Mouse (Mus musculus): ENCODE results near the gene Mark1.

The Mark1 gene

GRCm38 (mm10) chr1:184965682-184966360 is 33.5 kb downstream of the Mark1 start:
- in situ Hi-C loops (cut with MboI; ENCODE audit: low sequenced_read_pairs): loop anchor here (25.0 kb wide), 1 partner anchor 221 kb away; no protein-coding TSS in a partner anchor

- in situ Hi-C loops (cut with MboI; ENCODE audit: low sequenced_read_pairs): loop anchor here (25.0 kb wide), 1 partner anchor 224 kb away; no protein-coding TSS in a partner anchor
Observed at GRCm38 (mm10) chr1:184963121-184963693, 36.2 kb downstream of the Mark1 start.

- in situ Hi-C loops (cut with MboI; ENCODE audit: low sequenced_read_pairs): loop anchor here (25.0 kb wide), 1 partner anchor 225 kb away; no protein-coding TSS in a partner anchor
Observed at GRCm38 (mm10) chr1:184961853-184962252, 37.5 kb downstream of the Mark1 start.

DNA sequence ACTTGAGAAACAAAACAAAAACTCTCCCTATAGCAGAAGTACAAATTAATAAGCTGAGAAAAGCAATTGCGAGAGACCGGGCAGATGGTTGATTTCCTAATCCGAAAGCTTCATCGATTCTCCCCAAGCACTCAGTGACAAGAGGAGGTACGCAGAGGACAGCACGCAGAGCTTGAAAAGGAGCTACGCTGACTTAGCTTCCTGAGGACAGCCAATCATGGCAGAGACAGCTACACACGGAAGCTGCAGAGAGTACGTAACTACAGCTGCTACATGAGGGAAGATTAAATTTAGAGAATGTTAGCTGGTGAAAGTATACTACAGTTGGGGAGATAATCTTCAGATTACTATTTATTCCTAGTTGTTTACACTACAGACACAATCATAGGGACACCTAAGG is 40.6 kb downstream of the Mark1 start:
- in situ Hi-C loops (cut with MboI; ENCODE audit: low sequenced_read_pairs): loop anchor here (25.0 kb wide), 1 partner anchor 228 kb away; no protein-coding TSS in a partner anchor

DNA sequence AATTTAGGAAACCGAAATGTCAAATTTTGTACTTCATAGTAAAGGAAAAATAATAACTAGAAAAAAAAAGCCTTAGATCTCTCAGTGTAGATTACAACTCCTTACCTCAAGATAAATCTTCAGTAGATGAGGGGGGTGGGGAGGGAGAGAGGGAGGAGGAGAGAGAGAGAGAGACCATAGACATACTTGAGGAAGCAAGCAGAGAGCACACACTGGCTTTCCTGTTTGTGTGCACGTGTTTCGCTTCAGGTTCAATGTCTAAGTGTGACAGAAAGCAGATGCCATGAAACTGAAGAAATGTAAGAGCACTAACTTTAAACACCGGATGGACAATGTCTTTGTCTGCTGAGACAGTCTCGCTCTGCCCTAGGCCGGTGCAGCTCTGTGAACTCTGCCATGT is 41.0 kb downstream of the Mark1 start:
- in situ Hi-C loops (cut with MboI; ENCODE audit: low sequenced_read_pairs): loop anchor here (25.0 kb wide), 1 partner anchor 229 kb away; no protein-coding TSS in a partner anchor

- in situ Hi-C loops (cut with MboI; ENCODE audit: low sequenced_read_pairs): loop anchor here (25.0 kb wide), 1 partner anchor 236 kb away; no protein-coding TSS in a partner anchor
Observed at GRCm38 (mm10) chr1:184951758-184952157, 47.6 kb downstream of the Mark1 start.

DNA sequence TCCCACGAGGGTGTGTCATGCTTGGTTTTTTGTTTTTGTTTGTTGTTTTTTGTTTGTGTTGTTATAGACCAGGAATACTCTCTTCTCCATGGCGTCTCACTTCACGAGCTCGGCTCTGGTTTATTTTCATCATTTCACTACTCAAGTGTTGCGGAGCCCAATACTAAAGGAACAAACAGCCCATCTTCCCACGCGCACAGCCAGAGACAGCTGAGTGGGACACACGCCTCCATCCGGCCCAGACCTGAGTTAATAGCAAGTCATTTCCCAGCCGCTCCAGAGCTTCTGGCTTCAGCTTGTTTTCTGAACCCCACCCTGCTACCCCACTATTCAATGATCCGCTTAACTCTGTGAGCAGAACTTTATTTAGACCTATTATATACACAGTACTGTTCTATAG is 48.3 kb downstream of the Mark1 start:
- in situ Hi-C loops (cut with MboI; ENCODE audit: low sequenced_read_pairs): loop anchor here (25.0 kb wide), 1 partner anchor 236 kb away; no protein-coding TSS in a partner anchor

GRCm38 (mm10) chr1:184938106-184938505 is 61.3 kb downstream of the Mark1 start:
- in situ Hi-C loops (cut with MboI; ENCODE audit: low sequenced_read_pairs): no loop called here

- in situ Hi-C loops (cut with MboI; ENCODE audit: low sequenced_read_pairs): no loop called here
Observed at GRCm38 (mm10) chr1:184935980-184936379, 63.4 kb downstream of the Mark1 start.

DNA sequence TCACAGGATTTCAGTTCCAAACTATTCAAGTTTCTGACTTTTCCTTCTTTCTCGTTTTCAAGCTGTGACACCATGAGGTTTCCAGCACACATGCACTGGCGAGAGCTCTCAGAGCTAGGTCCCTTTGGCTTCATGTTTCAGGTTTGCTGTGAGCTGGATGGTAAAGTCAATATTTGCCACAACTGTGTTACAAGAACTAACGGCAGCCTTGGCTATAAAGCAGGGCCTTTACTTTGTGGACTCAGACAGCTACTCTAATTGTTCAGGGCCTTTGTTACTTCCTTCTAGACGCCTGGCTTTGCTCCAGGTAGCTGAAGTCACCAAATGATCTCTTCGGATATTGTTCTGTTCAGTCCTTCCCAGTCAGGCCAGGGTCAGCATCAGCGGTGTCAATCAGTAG is 63.9 kb downstream of the Mark1 start:
- in situ Hi-C loops (cut with MboI; ENCODE audit: low sequenced_read_pairs): no loop called here

GRCm38 (mm10) chr1:184931097-184931496 is 68.3 kb downstream of the Mark1 start:
- in situ Hi-C loops (cut with MboI; ENCODE audit: low sequenced_read_pairs): no loop called here

DNA sequence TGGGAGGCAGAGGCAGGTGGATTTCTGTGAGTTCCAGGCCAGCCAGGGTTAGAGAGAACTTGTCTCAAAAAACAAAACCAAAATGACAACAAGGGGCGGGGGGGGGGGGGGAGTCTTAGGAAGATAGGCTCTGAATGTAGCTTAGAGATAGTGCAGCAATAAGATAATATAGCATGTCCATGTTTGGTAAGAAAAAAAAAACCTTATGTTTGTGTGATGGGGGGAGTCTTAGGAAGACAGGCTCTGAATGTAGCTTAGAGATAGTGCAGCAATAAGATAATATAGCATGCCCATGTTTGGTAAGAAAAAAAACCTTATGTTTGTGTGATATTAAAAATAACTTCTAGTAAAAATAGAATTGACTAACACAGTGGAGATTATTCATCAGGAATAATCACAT is 71.0 kb downstream of the Mark1 start:
- in situ Hi-C loops (cut with MboI; ENCODE audit: low sequenced_read_pairs): no loop called here

- in situ Hi-C loops (cut with MboI; ENCODE audit: low sequenced_read_pairs): no loop called here
Observed at GRCm38 (mm10) chr1:184927911-184928310, 71.5 kb downstream of the Mark1 start.

- in situ Hi-C loops (cut with MboI; ENCODE audit: low sequenced_read_pairs): no loop called here
Observed at GRCm38 (mm10) chr1:184922824-184923223, 76.5 kb downstream of the Mark1 start.

GRCm38 (mm10) chr1:184920057-184920456 is 79.3 kb downstream of the Mark1 start:
- in situ Hi-C loops (cut with MboI; ENCODE audit: low sequenced_read_pairs): no loop called here

GRCm38 (mm10) chr1:184918227-184918888 is 81.0 kb downstream of the Mark1 start:
- in situ Hi-C loops (cut with MboI; ENCODE audit: low sequenced_read_pairs): no loop called here

- in situ Hi-C loops (cut with MboI; ENCODE audit: low sequenced_read_pairs): no loop called here
Observed at GRCm38 (mm10) chr1:184912336-184912735, 87.0 kb downstream of the Mark1 start.

DNA sequence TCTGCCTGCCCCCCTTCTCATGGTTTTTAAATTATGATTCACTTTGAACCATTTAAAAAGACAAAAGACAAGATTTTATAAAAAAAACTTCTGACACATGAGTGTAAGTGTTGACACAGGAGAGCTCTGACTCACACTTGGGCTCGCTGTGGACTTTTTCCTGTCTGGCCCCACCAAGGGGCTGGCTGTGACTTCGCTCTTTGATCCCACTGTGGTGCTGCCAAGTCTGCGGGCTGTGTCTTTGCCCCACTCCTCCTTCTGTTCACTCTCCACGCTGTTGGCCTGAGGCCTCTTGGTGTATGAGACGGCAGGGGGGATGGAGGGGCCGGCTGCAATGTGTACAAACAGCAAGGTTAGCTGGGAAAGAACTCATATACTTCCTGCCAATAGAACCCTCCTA is 87.5 kb downstream of the Mark1 start:
- in situ Hi-C loops (cut with MboI; ENCODE audit: low sequenced_read_pairs): no loop called here

- in situ Hi-C loops (cut with MboI; ENCODE audit: low sequenced_read_pairs): no loop called here
Observed at GRCm38 (mm10) chr1:184908558-184908957, 90.8 kb downstream of the Mark1 start.

- in situ Hi-C loops (cut with MboI; ENCODE audit: low sequenced_read_pairs): no loop called here
Observed at GRCm38 (mm10) chr1:184905904-184906745, 93.2 kb downstream of the Mark1 start.

DNA sequence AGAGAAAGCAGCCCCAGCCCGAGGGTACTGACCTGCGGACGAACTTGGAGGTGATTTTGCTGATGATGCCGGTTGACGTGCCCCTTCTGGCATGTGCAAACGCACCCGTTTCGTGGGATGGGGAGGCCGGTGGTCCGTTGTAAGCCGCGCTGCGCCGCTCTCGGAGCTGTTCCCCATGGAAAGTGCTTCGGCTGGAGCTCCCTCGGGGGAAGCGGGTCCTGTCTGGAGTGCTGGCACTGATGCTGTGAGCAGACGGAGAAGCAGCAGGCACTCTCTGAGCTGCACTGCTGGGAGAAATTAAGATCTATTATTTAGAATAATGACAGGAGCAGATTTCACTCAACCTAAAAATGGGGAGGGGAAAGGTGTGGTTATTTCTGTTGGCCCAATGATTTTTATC is 94.0 kb downstream of the Mark1 start:
- in situ Hi-C loops (cut with MboI; ENCODE audit: low sequenced_read_pairs): no loop called here

Data from CH12F3 (cell line).